Mouse (Mus musculus) cerebellum, adult (tissue): ENCODE measurements around the gene Gda.

ENCODE experiments used
- ATAC-seq: cut with Nextera tagmentation; 2 replicates; pipeline ENCODE4 v1.9.2; 2017; ENCODE audit warnings: mild to moderate bottlenecking, moderate library complexity, mixed read lengths; ENCODE audit not compliant: insufficient number of reproducible peaks, low FRiP score, low TSS enrichment

The Gda gene

GRCm38 (mm10) chr19:21461221-21461960 lies 11.9 kb downstream of the Gda start:
- no peak for ATAC-seq

GRCm38 (mm10) chr19:21457461-21457860 lies 15.8 kb downstream of the Gda start:
- no peak for ATAC-seq

- no peak for ATAC-seq
Observed at GRCm38 (mm10) chr19:21441787-21442186, 31.5 kb downstream of the Gda start.

GRCm38 (mm10) chr19:21440841-21441240 lies 32.4 kb downstream of the Gda start:
- no peak for ATAC-seq

- no peak for ATAC-seq
Observed at GRCm38 (mm10) chr19:21439141-21439737, 34.0 kb downstream of the Gda start.

GRCm38 (mm10) chr19:21436566-21436965 lies 36.7 kb downstream of the Gda start:
- ATAC-seq: no peak

GRCm38 (mm10) chr19:21433348-21433747 lies 39.9 kb downstream of the Gda start:
- ATAC-seq: no peak

GRCm38 (mm10) chr19:21432879-21433278 lies 40.4 kb downstream of the Gda start:
- ATAC-seq: no peak

GRCm38 (mm10) chr19:21432286-21432685 lies 41.0 kb downstream of the Gda start:
- no peak for ATAC-seq

GRCm38 (mm10) chr19:21425391-21425790 lies 47.9 kb downstream of the Gda start:
- ATAC-seq: no peak

GRCm38 (mm10) chr19:21423731-21424130 lies 49.5 kb downstream of the Gda start:
- ATAC-seq: no peak

GRCm38 (mm10) chr19:21418418-21418817 lies 54.8 kb downstream of the Gda start:
- no peak for ATAC-seq

- ATAC-seq: no peak
Observed at GRCm38 (mm10) chr19:21415377-21415776, 57.9 kb downstream of the Gda start.

GRCm38 (mm10) chr19:21409178-21409577 lies 64.1 kb downstream of the Gda start:
- ATAC-seq: no peak

- ATAC-seq: no peak
Observed at GRCm38 (mm10) chr19:21407363-21407762, 65.9 kb downstream of the Gda start.

- no peak for ATAC-seq
Observed at GRCm38 (mm10) chr19:21397994-21398393, 75.3 kb downstream of the Gda start.

GRCm38 (mm10) chr19:21396364-21396763 lies 76.9 kb downstream of the Gda start:
- no peak for ATAC-seq

GRCm38 (mm10) chr19:21390904-21391303 lies 82.3 kb downstream of the Gda start:
- no peak for ATAC-seq

- ATAC-seq: no peak
Observed at GRCm38 (mm10) chr19:21386842-21387241, 86.4 kb downstream of the Gda start.

- no peak for ATAC-seq
Observed at GRCm38 (mm10) chr19:21384231-21384630, 89.0 kb downstream of the Gda start.

GRCm38 (mm10) chr19:21383491-21384226 lies 89.6 kb downstream of the Gda start:
- no peak for ATAC-seq
